Mouse (Mus musculus): ENCODE data around the gene Thyn1.

Gene Thyn1

GRCm38 (mm10) chr9:27029828-27030762 is 30.6 kb downstream of the Thyn1 start, which contains the start of the genes Vps26b and Ncapd3:
Vps26b (minus strand) TSS chr9:27030065.
Ncapd3 (plus strand) TSS chr9:27030175.
- in situ Hi-C loops (cut with MboI, MseI) = loop anchor here (25.0 kb wide), 1 partner anchor 1743 kb away; no protein-coding TSS in a partner anchor

DNA sequence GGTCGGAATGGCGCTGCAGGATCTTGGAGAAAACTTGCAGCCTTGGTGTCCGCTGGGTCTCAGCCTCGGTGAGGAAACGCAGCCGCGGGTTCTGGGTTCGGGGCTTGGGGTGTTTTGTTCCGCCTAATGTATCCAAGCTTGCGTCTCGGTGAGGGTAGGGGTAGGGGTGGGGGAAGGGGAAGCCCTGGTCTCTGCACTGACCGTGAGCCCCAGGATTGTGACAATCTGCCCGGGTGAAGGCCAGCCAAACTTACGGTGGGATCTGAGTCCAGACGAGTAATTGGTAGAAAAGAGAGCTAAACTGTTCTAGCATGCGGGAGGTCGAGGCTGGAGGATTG is 31.2 kb downstream of the Thyn1 start:
- in situ Hi-C loops (cut with MboI, MseI) = loop anchor here (25.0 kb wide), 1 partner anchor 1743 kb away; no protein-coding TSS in a partner anchor

DNA sequence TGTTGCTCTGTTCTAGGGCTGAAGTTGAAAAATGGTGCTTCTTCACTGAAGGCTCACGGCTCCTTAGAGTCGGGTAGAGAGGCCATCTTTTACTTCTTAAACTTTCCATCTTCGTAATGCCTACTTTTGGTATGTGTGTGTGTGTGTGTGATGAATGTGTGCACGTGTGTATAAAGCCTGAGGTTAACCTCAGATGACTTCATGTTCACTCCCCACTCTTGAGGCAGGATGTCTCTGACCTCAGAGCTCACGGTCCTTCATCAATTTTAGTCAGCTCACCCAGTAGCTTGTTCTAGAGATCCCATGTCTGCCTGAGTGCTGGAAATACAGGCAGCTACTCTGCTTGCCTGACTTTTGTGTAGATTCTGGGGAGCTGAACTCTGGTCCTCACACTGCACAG is 44.4 kb downstream of the Thyn1 start:
- in situ Hi-C loops (cut with MboI, MseI) = loop anchor here (25.0 kb wide), 1 partner anchor 1757 kb away; no protein-coding TSS in a partner anchor

- in situ Hi-C loops (cut with MboI, MseI) = loop anchor here (25.0 kb wide), 1 partner anchor 1762 kb away; no protein-coding TSS in a partner anchor
Observed at GRCm38 (mm10) chr9:27049492-27049891, 50.0 kb downstream of the Thyn1 start.

All from regulatory T cell (primary cell).